Mouse (Mus musculus): ENCODE measurements around the gene Agpat4. TPM values are rescaled to one million over a fixed set of nuclear protein-coding genes. Genes with fewer than 3 reads are reported as not detected.
A peak's percentile ranks its signal among the peaks of the same experiment; 100 is the strongest.

The Agpat4 gene
- polyA plus RNA-seq, 1 experiment from 2014 or later: 58.2 TPM

DNA sequence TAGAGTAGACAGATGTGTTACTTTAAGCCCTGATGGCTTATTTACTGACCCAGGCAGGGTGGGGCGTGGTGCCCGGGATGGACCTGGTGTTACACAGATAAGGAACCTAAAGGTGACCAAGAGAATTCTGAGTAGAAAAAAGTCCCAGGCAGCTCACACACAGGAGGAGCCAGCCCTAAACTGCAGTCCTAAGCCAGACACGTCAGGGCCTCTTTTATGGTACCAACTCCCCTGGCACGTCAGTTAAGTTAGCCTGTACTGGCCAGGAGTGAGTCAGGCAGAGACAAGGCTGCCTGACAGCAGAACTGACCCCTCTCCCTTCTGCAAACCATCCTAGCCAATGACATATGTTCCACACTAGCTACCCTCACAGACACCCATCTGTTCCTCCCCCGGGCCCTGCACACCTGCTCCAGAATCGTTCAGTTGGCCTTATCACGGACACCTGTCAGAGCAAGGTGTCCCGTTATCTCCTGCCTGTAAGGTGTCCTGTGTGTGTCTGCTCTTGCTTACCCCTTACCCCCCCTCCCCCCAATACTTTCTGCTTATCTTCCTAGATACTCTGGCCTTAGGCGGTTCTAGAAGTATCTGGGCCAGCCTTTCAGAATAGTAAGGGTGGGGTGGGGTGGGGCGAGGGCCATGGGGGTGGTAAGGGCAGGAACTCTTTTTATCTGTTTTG, 86.7 kb downstream of the Agpat4 start:
- 45% methylated on average over 10 of the region's 10 CpGs for WGBS
- H3K27ac ChIP-seq (ENCODE audit: low read length): no peak overlapping the region
- H3K9ac ChIP-seq (replicated peaks; ENCODE audit: low read depth): no peak overlapping the region
- TF ChIP-seq EP300 (IDR thresholded peaks at IDR 0.05) (no peak), CTCF (IDR thresholded peaks at IDR 0.05) (no peak)
- no peak overlapping the region for H3K4me3 ChIP-seq (ENCODE audit: low read depth, low read length)
- H3K4me1 ChIP-seq (ENCODE audit: insufficient read depth, low read depth, low read length): peaks cover 13% of the 10 kb centered on the region; the same call in 1 of the 2 replicates
- H3K36me3 ChIP-seq (ENCODE audit: insufficient read depth, low read length): no peaks in the 10 kb centered on the region
- H3K27me3 ChIP-seq (replicated peaks; ENCODE audit: insufficient read depth, low read length): no peaks in the 10 kb centered on the region
- no peak overlapping the region for H3K4me2 ChIP-seq (replicated peaks; ENCODE audit: low read depth, low read length)
- ATAC-seq (peak; percentile 31), DNase-seq (ENCODE audit: low spot score) (no peak)
- H3K9me3 ChIP-seq (ENCODE audit: low read length): no peaks in the 10 kb centered on the region

DNA sequence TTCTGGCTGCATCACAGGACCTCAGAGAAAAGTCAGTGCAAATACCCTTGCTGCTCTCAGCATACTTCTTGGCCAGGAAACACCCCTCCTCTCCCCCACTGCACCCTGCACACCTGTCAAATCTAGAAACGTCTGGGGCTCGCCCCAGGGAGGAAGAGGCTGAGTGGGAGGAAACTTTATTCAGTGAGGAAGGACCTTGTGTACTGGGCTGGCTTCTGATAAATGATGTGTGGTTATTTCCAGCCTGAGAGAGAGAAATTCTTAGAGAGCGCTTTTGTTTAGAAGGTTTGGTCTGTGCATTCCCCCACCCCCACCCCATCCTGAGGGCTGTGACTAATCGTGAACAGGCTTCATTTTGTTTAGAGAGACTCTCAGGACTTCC, 87.2 kb downstream of the Agpat4 start:
- Histone ChIP-seq H3K4me3 (ENCODE audit: low read depth, low read length) (no peak overlapping the region), H3K4me2 (replicated peaks; ENCODE audit: low read depth, low read length) (no peak overlapping the region), H3K4me1 (ENCODE audit: insufficient read depth, low read depth, low read length) (peaks cover 13% of the 10 kb centered on the region; the same call in 1 of the 2 replicates), H3K27me3 (replicated peaks; ENCODE audit: insufficient read depth, low read length) (no peaks in the 10 kb centered on the region), H3K9ac (replicated peaks; ENCODE audit: low read depth) (no peak overlapping the region), H3K27ac (ENCODE audit: low read length) (no peak overlapping the region), H3K9me3 (ENCODE audit: low read length) (no peaks in the 10 kb centered on the region), H3K36me3 (ENCODE audit: insufficient read depth, low read length) (no peaks in the 10 kb centered on the region)
- peak; percentile 72 for DNase-seq (ENCODE audit: low spot score)
- ATAC-seq: peak; percentile 70
- TF ChIP-seq CTCF (IDR thresholded peaks at IDR 0.05) (no peak), EP300 (IDR thresholded peaks at IDR 0.05) (peak; percentile 65)
- WGBS: 19% methylated on average over 3 of the region's 4 CpGs

DNA sequence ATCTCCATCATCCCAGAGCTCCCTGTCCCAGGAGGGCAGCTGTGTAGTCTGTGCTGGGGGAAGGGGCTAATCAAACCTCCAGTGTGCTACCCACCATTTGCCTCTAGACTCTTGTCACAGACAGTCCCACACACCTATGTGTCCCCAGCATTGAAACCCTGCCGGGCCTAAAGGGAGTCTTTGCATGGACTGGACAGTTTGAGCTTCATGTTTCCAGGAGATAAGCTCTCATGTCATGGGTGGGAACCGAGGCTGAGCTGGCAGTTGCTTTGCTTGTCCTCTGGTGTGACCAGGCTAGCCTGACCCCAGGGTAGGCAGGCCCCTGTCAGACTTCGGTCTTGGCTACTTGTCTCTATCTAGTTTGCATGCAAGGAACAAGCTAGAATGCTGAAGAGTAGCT, 87.7 kb downstream of the Agpat4 start:
- 36% methylated on average over 3 of the region's 3 CpGs for WGBS
- Histone ChIP-seq H3K9ac (replicated peaks; ENCODE audit: low read depth) (no peak overlapping the region), H3K9me3 (ENCODE audit: low read length) (no peaks in the 10 kb centered on the region), H3K36me3 (ENCODE audit: insufficient read depth, low read length) (peaks cover under 1% of the 10 kb centered on the region; the same call in 1 of the 2 replicates), H3K4me1 (ENCODE audit: insufficient read depth, low read depth, low read length) (peaks cover 13% of the 10 kb centered on the region; the same call in 1 of the 2 replicates), H3K27ac (ENCODE audit: low read length) (no peak overlapping the region), H3K4me3 (ENCODE audit: low read depth, low read length) (no peak overlapping the region), H3K4me2 (replicated peaks; ENCODE audit: low read depth, low read length) (no peak overlapping the region), H3K27me3 (replicated peaks; ENCODE audit: insufficient read depth, low read length) (no peaks in the 10 kb centered on the region)
- TF ChIP-seq CTCF (IDR thresholded peaks at IDR 0.05) (no peak), EP300 (IDR thresholded peaks at IDR 0.05) (no peak)
- ATAC-seq: no peak
- DNase-seq (ENCODE audit: low spot score): no peak

DNA sequence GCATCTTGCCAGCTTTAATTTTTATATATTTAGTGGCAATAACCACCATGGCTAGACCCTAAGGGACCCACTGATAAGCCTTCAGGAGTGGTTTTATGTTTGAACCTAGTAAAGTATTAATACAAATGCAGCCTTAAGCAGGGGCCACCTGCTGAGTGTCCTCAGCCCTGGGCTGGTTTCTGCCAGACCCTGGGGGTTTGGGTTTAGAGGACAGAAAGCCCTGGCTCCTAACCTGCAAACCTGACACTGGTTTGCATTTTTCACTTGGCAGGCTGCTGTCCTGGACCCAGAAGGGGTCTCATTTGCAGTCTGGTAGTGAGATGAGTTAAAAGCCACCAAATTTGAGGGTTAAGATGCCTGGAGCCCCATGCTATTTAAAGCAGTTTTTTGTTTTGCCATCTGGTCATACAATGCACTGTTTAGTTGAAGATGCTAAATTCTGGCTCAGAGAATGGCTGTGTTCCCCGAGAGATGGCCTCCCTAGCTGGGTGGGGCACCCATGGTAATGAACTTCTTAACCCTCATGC, 88.6 kb downstream of the Agpat4 start:
- no peak overlapping the region for H3K9ac ChIP-seq (replicated peaks; ENCODE audit: low read depth)
- ATAC-seq: no peak

DNA sequence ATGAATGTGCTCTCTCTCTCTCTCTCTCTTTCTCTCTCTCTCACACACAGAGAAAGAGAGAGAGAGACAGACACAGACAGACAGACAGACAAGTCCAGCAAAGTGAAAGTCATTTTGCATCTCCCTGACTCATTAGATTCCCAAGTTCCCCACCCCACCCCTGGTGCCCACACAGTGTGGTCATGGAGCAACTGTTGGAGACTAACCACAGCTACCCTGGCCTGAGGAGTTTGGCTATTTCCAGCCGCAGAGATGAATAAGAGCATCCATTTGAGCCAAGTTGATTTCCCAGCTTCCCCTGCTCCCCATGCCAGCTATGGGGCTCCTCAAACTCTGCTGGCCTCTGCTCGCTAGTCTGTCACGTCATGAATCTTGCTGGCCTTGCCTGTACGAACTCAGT, 91.0 kb downstream of the Agpat4 start:
- WGBS: 74% methylated on average over 4 of the region's 4 CpGs
- Histone ChIP-seq H3K9ac (replicated peaks; ENCODE audit: low read depth) (no peak overlapping the region), H3K4me3 (ENCODE audit: low read depth, low read length) (no peak overlapping the region), H3K27me3 (replicated peaks; ENCODE audit: insufficient read depth, low read length) (no peaks in the 10 kb centered on the region), H3K9me3 (ENCODE audit: low read length) (no peaks in the 10 kb centered on the region), H3K27ac (ENCODE audit: low read length) (no peak overlapping the region), H3K4me1 (ENCODE audit: insufficient read depth, low read depth, low read length) (peaks cover 13% of the 10 kb centered on the region; the same call in 1 of the 2 replicates), H3K36me3 (ENCODE audit: insufficient read depth, low read length) (peaks cover 5% of the 10 kb centered on the region; the same call in 1 of the 2 replicates), H3K4me2 (replicated peaks; ENCODE audit: low read depth, low read length) (no peak overlapping the region)
- ATAC-seq (no peak), DNase-seq (ENCODE audit: low spot score) (no peak)
- TF ChIP-seq CTCF (IDR thresholded peaks at IDR 0.05) (no peak), EP300 (IDR thresholded peaks at IDR 0.05) (no peak)

More for the DNA sequence above, 88.6 kb downstream of the Agpat4 start:
- H3K4me2 ChIP-seq (replicated peaks; ENCODE audit: low read depth, low read length): no peak overlapping the region
- no peaks in the 10 kb centered on the region for H3K27me3 ChIP-seq (replicated peaks; ENCODE audit: insufficient read depth, low read length)
- WGBS: 32% methylated on average over 1 of the region's 1 CpGs
- H3K4me3 ChIP-seq (ENCODE audit: low read depth, low read length): no peak overlapping the region
- peaks cover 13% of the 10 kb centered on the region; the same call in 1 of the 2 replicates for H3K4me1 ChIP-seq (ENCODE audit: insufficient read depth, low read depth, low read length)
- H3K36me3 ChIP-seq (ENCODE audit: insufficient read depth, low read length): peaks cover 5% of the 10 kb centered on the region; the same call in 1 of the 2 replicates
- H3K9me3 ChIP-seq (ENCODE audit: low read length): no peaks in the 10 kb centered on the region
- DNase-seq (ENCODE audit: low spot score): no peak
- no peak for TF ChIP-seq EP300 (IDR thresholded peaks at IDR 0.05)
- no peak for TF ChIP-seq CTCF (IDR thresholded peaks at IDR 0.05)
- no peak overlapping the region for H3K27ac ChIP-seq (ENCODE audit: low read length)

DNA sequence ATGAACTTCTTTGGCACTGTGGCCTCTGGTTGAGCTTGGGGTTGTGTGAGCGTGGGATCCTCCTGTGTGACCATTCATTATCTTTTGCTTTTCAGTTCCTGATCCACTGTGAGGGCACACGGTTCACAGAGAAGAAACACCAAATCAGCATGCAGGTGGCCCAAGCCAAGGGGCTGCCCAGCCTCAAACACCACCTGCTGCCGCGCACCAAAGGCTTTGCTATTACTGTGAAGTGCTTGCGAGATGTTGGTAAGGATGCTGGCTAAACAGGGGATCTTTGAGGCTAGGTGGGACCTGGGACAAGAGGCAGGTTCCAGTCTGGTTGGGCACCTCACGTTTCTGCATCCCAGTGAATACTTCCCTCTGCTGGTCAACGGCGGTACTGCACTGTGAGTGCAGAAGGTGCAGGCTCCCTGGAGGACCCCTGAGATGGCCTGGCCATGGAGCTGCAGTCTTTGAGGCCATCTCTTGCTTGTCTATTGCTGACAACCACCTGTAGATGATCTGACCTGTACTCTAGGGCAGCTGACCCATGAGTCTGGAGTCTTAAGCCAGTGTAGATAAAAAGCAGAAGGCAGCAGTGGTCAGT, 92.1 kb downstream of the Agpat4 start:
- Histone ChIP-seq H3K27ac (ENCODE audit: low read length) (no peak overlapping the region), H3K4me3 (ENCODE audit: low read depth, low read length) (no peak overlapping the region), H3K9me3 (ENCODE audit: low read length) (no peaks in the 10 kb centered on the region), H3K27me3 (replicated peaks; ENCODE audit: insufficient read depth, low read length) (no peaks in the 10 kb centered on the region), H3K4me1 (ENCODE audit: insufficient read depth, low read depth, low read length) (peaks cover 8% of the 10 kb centered on the region; the same call in 1 of the 2 replicates), H3K36me3 (ENCODE audit: insufficient read depth, low read length) (peaks cover 5% of the 10 kb centered on the region; the same call in 1 of the 2 replicates), H3K4me2 (replicated peaks; ENCODE audit: low read depth, low read length) (no peak overlapping the region), H3K9ac (replicated peaks; ENCODE audit: low read depth) (no peak overlapping the region)
- DNase-seq (ENCODE audit: low spot score): peak; percentile 77
- peak; percentile 55 for ATAC-seq
- TF ChIP-seq EP300 (IDR thresholded peaks at IDR 0.05): no peak
- peak; percentile 100 for TF ChIP-seq CTCF (IDR thresholded peaks at IDR 0.05)
- 32% methylated on average over 8 of the region's 8 CpGs for WGBS

Data from lung, postnatal 0 days (tissue).